Mouse (Mus musculus) kidney, postnatal 36 days (tissue): ENCODE results near the gene Trnt1.

Source experiments
- DNase-seq, 2 experiments: peaks; one replicate each; pipeline ENCODE4 v3.0.0; 2021 to 2022; ENCODE audit warnings: mixed read lengths in 2 of 2

Trnt1 gene

DNA sequence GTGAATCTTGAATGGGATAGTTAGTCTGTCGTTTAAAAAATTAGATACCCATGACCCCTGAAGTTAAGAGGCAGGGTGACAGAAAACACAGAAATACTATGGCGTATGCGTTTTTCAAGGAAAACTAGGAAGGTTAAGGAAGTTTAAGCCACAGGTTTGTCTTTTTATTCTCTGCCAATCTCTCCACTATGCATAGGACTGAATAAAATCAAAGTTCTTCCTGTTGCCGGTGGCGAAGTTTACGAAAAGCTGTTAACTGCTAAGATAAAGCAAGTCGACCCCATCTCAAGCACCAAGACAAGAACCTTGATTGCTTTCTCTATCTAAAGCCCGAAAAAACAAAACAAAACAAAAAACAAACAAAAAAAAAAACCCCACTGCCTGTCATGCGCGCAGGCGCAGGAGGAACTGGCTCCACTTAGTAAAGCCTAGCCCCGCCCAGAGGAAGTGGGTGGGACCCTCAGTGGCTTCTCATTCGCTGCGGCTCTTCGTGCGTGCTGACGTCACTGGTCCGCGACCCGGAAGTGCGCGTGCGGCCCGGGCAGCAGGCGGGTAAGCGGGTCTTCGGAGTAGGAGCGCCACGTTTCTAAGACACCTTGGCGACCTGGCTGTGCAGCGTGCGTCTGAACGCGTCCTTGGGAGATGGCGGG, at the start of gene Trnt1:
Trnt1 (plus strand) TSS at position 481 of the 650 bp plus-strand sequence.
- peak; percentile 99 to 100 for DNase-seq

DNA sequence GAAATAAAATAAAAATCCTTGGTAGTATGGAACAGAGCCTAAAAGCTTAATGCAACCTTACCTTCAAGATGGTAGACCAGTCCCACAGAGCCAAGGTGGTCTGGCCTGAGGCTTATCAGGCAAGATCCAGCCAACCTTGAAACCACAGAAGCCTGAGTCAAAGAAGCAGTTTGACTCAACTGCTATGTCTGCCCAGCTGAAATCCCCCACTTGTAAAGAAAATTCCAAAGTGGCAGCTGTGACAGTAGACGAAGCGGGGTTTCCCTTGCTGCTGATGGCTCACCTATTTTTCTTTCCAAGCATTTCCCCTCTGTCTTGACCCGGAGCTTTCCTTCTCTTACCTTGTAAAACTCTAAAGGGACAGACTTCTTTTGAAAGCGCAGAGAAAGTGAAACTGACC, 43.3 kb upstream of the Trnt1 start:
- no peak for DNase-seq

DNA sequence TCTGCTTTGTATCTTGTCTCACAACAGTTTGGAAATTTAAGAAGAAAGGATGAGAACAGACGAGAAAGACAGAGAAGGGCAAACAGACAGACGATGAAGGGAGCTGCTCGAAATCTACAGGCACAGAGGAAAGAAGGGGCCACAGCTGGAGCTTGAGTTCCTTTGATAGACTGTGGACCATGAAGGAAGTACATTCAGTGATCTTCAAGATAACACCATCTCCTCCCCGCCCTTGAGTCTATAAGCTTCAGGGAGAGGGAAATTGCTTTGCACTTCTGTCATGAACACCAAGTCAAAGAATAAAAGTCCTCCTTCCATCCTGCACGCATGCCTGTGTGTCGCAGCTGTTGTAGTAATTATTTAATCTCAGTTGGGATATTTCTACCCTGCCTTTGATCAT, 42.8 kb upstream of the Trnt1 start:
- DNase-seq = no peak

DNA sequence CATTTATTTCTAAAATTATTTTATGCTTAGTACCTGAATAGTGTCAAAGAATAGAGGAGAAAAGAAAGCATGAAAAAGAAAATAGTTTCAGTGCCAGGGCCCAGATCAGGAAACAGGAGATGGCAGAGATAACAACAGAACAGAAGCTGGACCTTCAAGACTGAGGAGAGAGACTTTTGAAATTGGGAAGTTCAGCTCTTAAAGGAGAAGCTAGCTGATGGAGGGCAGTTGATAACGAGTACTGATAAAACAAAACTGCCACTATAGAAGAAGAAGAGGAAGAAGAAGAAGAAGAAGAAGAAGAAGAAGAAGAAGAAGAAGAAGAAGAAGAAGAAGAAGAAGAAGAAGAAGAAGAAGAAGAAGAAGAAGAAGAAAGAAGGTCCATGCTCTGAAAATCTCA, 41.2 kb upstream of the Trnt1 start:
- no peak for DNase-seq

DNA sequence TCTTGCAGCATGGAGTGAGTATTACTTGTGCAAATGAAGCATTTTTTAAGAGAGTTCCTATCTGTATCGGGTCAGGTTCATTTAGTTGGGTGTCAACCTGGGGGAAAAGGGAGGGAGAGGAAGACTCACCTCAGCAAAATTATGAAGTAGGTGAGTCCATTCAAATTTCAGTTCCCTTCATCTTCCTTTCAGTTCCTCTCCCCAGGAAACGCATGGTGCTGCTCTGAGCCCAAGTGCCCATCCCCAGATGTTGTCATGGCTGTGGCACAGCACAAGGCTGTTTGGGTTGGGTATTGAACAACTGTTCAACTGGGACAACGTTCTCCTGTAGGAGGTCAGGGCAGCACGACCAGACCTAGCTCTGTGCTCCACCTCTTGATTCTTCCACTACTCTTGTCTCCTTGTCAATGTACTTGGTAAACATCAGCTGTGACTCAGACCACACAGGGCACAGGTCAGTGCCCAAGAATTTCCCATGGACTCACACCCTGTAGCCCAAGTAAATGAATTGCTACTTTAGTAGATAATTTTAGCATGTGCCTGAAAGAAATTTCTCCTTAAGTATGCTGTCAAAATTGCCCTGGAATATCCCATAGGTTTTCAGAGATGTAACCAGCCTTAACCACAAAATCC, 39.1 kb upstream of the Trnt1 start:
- peak; percentile 58 to 65 for DNase-seq

DNA sequence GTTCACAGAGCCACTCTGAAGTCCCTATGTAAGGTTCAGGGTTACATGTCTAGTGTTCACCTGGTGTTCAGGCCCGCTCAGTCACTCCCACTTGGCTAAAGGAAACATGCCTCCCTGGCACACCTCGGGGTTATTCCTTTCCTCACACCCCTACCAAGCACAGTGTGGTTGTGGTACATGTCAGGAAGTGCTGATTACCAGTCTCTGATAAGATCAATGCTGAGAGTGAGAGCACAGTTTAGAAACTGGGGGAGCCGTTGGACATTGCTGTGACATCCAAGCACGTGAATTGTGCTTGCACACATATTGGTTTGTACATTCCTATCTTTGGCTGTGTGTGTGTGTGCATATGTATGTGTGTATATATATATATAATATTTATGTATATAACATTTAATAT, 36.4 kb upstream of the Trnt1 start:
- no peak for DNase-seq

DNA sequence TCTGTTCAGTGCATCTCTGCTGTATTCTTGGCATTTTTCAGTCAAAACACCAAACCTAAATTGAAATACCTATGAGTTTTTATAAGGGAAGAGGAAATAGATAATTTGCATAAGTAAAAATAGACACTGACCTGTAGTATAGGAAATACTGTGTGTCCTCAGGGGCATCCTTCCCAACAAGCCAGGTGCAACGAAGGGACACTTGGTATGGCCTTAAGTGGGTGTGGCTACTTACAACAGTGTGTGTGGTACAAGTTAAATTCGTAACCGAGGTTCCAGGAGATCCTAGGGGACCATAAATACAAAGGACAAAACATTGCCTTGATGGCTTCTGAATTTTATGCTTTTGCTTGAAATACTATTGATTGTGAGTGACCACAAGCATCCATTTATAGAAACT, 30.7 kb upstream of the Trnt1 start:
- no peak for DNase-seq

DNA sequence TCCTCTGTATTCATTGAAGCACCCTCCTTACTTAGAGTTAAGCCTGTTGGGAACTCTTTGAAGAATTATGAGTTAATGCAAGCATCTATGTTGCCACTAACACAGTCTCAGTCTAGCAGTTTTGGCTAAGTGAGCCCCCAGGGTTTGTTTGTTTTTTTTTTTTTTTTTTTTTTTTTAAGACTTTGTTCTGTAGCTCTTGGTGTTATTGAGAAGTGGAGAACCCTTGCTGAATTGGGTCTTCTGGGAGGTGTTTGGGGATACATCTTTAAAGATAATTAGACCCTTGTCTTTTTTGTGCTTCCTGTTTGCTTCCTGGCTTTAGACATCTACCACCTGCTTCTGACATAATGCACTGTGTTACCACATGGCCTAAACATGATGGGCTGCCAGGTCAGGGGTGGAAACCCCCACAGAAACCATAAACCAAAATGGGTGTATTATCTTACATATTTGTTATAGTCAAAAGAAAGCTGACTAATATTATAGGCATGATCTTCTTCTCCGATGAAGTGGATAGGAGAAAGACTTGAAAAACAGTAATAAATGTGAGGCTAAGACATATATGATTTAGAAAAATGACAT, 28.6 kb upstream of the Trnt1 start:
- DNase-seq = no peak

DNA sequence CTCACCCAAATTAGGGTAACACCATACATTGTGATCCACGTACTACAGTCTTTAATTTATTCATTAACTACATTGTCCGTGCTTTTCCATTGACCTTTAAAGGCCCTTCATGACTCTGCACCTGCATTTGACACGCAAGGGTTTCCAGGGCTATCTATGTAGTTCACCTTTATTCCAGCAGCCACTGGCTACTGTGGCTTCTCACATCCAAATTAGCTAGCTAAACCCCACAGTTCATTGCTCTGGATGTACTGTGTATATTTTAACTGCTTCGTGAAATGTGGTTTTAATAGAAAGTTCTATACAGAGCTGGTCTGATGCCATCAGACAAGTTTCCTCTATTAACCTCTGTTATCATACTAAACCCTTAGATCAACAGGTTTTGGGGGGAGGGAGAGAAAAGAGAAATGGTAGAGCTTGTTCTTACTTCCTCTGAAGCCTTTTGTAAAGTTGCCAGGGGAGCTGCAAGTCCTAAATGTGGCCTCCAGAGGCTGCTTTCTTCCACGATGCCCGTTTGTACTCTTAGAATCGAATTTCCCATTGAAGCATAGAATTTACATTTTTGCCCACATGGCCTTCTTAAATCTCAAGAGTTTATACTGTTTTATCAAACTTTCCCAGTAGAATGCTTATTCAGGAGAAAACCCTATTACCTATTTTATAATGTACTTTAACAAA, 25.2 kb upstream of the Trnt1 start:
- no peak for DNase-seq

DNA sequence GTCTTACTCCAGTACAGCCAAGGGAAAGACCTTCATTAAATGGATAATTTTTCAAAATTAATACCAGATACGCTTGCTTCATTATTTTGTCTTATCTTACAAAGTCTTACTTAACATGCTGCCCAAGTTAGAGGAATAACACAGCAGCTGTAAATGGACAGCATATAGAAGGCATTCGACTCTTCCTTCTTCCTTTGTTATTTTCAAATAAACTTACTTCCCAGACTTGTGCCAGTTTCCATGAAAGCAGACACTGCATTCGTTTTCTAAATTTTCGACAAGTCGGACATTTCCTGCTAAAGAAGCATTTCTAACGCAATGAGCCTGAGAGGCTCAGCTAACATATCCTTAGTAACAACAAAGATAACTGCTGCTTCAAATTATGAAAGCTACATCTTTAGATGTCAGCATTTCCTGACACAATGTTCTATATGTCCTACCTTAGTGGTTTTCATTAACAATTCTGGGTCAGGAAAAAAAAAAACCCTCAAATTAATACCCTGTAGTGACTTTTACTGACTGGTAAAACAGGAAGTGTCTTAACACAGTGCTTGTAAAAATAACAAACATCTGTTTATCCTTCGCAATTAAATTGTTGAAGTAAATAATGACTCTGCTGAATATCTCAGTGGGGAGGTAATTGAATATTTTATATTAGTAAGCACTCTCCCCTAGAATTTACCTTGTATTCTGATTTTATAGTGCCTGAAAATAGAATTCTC, 23.1 kb upstream of the Trnt1 start:
- no peak for DNase-seq

DNA sequence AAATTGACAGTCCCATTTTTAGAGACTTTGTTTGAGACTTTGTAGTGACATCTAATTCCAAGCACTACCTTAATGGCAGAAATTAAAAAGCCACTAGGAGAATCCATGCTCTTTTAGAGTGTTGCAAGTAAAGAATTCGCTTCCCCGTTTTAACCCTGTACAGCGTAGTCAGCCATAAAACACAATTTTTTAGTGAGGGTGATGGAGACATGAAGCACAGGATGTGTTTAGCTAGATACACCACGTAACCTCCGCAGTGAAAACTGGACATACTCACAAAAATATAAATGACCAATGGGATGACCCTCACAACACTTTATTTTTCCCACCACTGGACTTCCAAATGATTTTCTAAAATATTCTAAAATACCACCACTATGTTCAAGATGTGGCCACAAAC, 21.7 kb upstream of the Trnt1 start:
- no peak for DNase-seq

DNA sequence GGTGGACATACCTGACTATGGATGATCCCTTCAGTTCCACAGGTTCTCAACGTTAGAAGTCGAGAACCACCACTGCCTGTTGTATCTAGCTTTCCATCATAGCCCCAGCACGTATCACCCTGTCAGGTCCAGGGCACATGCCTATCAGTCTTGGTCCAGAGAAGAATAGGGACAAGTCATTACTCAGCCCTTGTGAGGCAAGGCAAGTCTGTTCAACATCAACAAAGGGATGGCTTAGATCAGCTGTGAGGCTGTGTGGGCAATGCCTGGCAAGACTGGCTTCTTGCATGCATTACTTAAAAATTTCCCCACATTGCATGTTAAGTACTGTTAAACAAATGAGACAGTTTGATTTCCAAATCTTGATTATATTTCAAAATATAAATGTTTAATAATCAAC, 21.1 kb upstream of the Trnt1 start:
- no peak for DNase-seq

DNA sequence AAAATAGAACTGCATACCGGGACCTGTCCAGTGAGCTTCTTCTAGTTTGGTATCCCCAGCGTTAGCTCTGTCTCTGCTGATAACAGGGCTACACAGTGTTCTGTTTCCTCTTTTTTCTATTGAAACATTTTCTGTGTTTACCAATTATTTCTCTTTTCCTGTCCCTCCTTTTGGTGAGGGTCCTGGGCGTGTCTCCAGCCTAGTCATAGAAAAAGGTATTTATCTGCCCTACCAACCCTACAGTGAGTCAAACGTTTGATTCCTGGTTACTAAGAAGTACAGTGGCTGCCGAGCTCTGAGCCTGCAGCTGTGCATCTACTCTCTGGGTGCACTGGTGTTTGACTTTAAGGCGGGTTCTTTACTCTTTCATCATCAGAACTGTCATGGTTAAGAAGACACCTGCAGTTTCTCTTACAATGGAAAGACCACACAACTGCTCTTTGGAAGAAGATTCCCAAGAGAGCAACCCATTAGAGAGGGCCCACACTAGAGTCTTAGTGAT, 20.0 kb upstream of the Trnt1 start, which contains the start of gene Il5ra:
Il5ra (minus strand) TSS at position 151 of the 502 bp plus-strand sequence.
- no peak for DNase-seq

DNA sequence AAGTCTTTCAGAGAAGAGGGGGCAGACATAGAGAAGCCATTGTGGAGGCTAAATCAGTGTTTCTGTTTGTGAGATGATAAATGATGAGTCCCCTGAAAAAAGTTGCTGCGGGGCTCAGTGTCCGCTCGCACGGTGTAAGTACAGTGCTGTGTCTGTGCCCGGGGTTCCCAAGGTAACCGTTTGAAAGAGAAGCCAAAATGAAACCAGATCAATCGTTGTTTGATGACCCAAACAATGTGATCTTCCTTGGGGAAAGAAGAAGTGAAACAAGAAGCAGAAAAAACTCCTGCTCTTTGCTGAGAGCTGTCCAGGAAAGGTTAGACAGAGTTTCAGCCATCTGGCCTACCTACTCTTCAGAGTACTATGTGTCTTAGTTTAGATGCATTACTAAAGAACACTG, 18.6 kb upstream of the Trnt1 start:
- DNase-seq = no peak

DNA sequence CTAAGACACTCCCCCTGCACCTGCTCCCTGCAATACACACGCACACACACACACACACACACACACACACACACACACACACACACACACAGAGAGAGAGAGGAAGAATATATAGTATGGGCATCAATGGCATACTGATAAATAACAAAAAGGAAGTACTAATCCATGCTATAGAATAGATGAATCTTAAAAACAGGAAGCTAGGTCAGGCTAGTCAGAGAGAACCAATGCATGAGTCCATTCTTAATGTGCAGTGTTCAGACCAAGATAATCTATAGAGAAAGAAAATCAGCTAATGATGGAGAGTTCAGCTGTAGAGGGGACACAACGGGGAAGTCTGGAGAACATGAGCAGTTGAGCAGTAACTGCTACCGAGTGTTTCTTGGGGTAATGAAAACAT, 10.6 kb upstream of the Trnt1 start:
- no peak for DNase-seq

DNA sequence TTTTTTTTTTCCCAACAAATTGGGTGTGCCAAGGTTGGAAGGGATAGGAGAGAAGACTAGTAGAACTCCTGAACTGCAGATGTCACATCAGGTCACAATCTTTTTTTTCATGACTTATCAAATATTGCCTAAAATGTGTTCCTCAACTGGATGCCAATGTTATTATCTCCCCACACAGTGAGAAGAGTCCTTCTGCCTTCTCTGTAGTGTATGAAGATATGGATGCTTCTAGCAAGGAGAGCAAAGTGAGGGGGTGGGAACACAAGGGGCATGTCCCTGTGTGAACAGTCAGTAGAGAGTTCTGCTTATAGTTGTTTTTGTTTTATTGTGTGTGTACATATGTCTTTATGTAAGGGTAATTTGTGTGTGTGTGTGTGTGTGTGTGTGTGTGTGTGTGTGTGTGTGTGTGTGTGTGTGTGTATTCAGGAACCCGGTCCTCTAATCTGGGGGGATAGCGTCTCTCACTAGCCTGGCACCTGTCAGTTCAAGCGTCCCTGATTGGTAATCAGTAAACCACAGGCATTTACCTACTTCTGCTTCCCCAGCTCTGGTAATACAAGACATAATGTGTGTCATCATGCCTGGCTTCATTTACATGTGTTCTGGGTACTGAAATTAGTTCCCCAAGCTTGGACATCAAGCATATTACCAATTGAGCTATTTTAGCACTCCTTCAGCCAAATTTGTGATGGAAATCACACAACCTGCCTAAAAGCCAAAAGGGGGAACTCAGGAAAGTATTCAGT, 8.3 kb upstream of the Trnt1 start:
- no peak for DNase-seq

DNA sequence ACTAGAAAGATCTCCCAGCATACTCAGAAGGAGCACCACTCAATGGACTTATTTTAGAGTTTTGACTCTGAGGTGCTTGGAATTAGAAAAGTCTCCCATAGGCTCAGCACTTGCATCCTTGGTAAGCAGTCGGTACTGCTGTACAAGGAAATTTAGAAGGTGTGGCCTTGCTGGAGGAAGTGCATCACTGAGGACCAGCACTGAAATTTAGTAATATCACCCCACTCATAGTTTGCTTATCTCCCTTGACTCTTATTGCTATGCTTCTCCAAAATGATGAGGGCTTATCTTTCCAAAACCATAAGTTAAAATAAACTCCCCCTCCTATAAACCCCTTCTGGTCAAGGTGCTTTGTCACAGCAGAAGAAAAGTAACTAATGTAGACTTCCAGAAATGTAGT, 7.4 kb upstream of the Trnt1 start:
- no peak for DNase-seq

DNA sequence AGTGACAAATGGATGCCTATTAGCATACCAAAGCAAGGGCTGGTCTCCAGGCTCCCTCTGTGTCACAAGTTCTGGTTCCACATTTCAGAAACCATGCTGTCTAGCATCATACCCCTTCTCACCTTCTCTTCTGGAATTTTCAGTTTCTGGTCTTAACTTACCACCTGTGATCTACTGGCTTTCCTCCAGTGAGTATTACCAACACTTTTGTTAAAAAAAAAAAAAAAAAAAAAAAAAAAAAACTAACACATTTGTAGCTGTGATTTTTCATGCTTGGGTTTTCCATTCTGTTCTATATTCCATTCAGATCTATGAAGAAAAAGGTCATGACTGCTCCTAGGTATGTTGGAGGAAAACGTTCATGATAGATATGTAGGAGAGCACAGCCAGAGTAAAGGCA, 3.0 kb upstream of the Trnt1 start:
- DNase-seq = no peak

DNA sequence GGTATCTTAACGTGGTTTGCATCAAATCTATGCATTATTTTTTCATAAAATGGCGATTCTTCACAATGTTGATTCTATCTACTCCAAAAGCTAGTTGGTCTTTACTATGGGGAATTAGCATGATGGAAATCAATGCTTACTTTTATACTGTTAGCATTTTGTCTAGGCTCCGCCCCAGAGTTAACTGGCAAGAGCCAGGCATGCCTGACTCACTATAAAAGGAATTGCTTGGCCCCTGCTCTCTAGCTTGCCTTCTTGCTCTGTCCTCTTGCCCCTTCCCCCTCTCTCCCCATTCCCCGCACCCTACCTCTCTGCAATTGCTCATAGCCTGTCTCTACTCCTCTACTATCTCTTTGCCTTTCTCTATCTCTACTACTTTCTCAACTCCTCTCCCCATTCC, 2.1 kb upstream of the Trnt1 start:
- DNase-seq = no peak

DNA sequence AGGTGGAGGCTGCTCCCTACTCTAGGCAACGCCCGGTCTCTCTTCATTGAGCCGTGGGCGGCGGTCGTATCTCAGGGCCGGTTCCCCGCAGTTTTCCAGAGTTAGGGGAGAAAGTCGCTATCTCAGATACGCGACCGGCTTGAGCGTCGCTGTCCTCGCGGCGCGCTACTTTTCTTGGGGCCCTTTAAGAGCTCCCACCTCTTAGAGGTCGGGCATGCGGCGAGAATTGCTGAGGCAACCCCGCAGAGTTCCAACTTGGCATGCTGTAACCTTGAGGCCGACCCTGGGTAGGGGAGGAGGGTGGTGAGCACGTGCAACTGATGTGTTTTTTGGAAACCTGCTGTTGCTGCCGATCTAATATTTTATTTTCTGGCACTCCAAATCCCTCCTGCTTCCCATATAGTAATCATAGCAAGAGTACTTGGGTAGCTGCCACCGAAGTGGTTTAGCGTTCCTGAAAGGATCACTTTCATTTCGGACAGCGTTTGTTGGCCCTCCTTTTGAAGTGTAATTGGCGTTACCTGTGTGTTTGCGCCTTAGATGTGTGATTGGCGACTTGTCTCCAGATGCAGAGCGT, 458 bp downstream of the Trnt1 start:
- DNase-seq = peak in 1 of 2 experiments; percentile 13

DNA sequence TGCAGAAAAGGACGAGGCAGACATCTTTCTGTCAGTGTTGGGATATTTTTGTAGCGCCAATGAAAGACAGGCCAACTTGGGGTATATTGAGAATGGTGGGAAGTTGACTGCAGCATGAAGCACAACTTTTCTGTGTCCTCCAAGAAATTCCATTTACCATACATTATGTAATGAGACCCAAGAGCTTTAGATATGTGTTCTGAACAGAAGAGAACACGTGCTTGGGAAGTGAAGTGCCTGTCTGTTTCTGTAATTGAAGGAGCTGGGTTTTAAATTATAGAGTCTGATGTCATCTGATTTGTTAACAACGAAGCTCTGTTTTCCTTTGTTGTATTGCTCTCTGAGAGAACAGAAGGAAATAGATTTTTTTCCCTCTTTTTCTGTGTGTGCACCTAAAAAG, 1.1 kb downstream of the Trnt1 start:
- no peak for DNase-seq

DNA sequence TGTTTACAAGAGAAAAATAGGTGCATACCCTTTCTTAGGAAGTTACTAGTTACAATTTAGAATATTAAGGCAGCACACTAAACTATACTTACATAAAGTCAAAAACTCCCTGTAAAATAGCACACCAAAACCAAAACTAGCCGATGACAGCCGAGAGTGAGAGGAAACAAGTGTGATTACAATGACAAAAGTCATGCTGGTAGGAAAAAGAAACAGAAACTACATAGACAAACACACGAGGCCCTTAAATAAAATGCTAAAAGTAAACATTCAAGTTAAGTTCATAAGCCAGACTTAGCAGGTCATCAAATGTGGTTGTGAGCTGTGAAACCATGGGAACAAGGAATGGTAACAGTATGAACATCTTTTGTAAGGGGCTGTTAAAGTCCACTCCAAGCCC, 18.2 kb downstream of the Trnt1 start:
- DNase-seq = no peak
